Mouse (Mus musculus): ENCODE data around the gene Kif9. TPM values are rescaled to one million over a fixed set of nuclear protein-coding genes. Genes with fewer than 3 reads are reported as not detected.

Gene Kif9
- 1 to 10 TPM; 4.4 to 4.5 TPM for total RNA-seq (2021)

GRCm38 (mm10) chr9:110476124-110477091 lies at the start of gene Kif9, which contains the start of gene Klhl18:
Kif9 (plus strand) TSS chr9:110476958.
Klhl18 (minus strand) TSS chr9:110476694.
- intact Hi-C loops (cut with DNase I), result loop anchor here (2.0 kb wide), 1 partner anchor 56 kb away; the partner anchor contains the start of gene Setd2
- peak; percentile 98 for DNase-seq (ENCODE audit: extremely low spot score in 1 of 2, low spot score in 2 of 2)

GRCm38 (mm10) chr9:110431241-110431640 lies 45.5 kb upstream of the Kif9 start:
- intact Hi-C loops (cut with DNase I), result no loop called here
- peak in 1 of 2 experiments; percentile 36 for DNase-seq (ENCODE audit: extremely low spot score in 1 of 2, low spot score in 2 of 2)

GRCm38 (mm10) chr9:110433045-110433444 lies 43.7 kb upstream of the Kif9 start:
- no peak for DNase-seq (ENCODE audit: extremely low spot score in 1 of 2, low spot score in 2 of 2)

GRCm38 (mm10) chr9:110436041-110436440 lies 40.7 kb upstream of the Kif9 start:
- no peak for DNase-seq (ENCODE audit: extremely low spot score in 1 of 2, low spot score in 2 of 2)
- intact Hi-C loops (cut with DNase I), result no loop called here

More at GRCm38 (mm10) chr9:110433045-110433444, 43.7 kb upstream of the Kif9 start:
- intact Hi-C loops (cut with DNase I), result no loop called here

GRCm38 (mm10) chr9:110440049-110440448 lies 36.7 kb upstream of the Kif9 start:
- intact Hi-C loops (cut with DNase I), result loop anchor here (10.0 kb wide), 1 partner anchor 265 kb away; no protein-coding TSS in a partner anchor

GRCm38 (mm10) chr9:110440559-110440958 lies 36.2 kb upstream of the Kif9 start:
- intact Hi-C loops (cut with DNase I), result loop anchor here (10.0 kb wide), 1 partner anchor 264 kb away; no protein-coding TSS in a partner anchor
- DNase-seq (ENCODE audit: extremely low spot score in 1 of 2, low spot score in 2 of 2), result no peak

More at GRCm38 (mm10) chr9:110440049-110440448, 36.7 kb upstream of the Kif9 start:
- DNase-seq (ENCODE audit: extremely low spot score in 1 of 2, low spot score in 2 of 2), result no peak

- no peak for DNase-seq (ENCODE audit: extremely low spot score in 1 of 2, low spot score in 2 of 2)
- intact Hi-C loops (cut with DNase I), result loop anchor here (10.0 kb wide), 1 partner anchor 256 kb away; no protein-coding TSS in a partner anchor
Measured at GRCm38 (mm10) chr9:110448356-110448755, 28.4 kb upstream of the Kif9 start.

- intact Hi-C loops (cut with DNase I), result loop anchor here (10.0 kb wide), 1 partner anchor 256 kb away; no protein-coding TSS in a partner anchor
- DNase-seq (ENCODE audit: extremely low spot score in 1 of 2, low spot score in 2 of 2), result peak; percentile 81 to 82
Measured at GRCm38 (mm10) chr9:110448857-110449617, 27.7 kb upstream of the Kif9 start.

- intact Hi-C loops (cut with DNase I), result no loop called here
- DNase-seq (ENCODE audit: extremely low spot score in 1 of 2, low spot score in 2 of 2), result no peak
Measured at GRCm38 (mm10) chr9:110452523-110452922, 24.2 kb upstream of the Kif9 start.

- intact Hi-C loops (cut with DNase I), result no loop called here
- DNase-seq (ENCODE audit: extremely low spot score in 1 of 2, low spot score in 2 of 2), result no peak
Measured at GRCm38 (mm10) chr9:110457926-110458325, 18.8 kb upstream of the Kif9 start.

GRCm38 (mm10) chr9:110459145-110459727 lies 17.5 kb upstream of the Kif9 start:
- intact Hi-C loops (cut with DNase I), result no loop called here
- no peak for DNase-seq (ENCODE audit: extremely low spot score in 1 of 2, low spot score in 2 of 2)

- DNase-seq (ENCODE audit: extremely low spot score in 1 of 2, low spot score in 2 of 2), result no peak
- intact Hi-C loops (cut with DNase I), result no loop called here
Measured at GRCm38 (mm10) chr9:110460884-110461815, 15.6 kb upstream of the Kif9 start.

- no peak for DNase-seq (ENCODE audit: extremely low spot score in 1 of 2, low spot score in 2 of 2)
- intact Hi-C loops (cut with DNase I), result no loop called here
Measured at GRCm38 (mm10) chr9:110462321-110462720, 14.4 kb upstream of the Kif9 start.

GRCm38 (mm10) chr9:110463983-110464591 lies 12.7 kb upstream of the Kif9 start:
- intact Hi-C loops (cut with DNase I), result no loop called here
- no peak for DNase-seq (ENCODE audit: extremely low spot score in 1 of 2, low spot score in 2 of 2)

GRCm38 (mm10) chr9:110465336-110465735 lies 11.4 kb upstream of the Kif9 start:
- intact Hi-C loops (cut with DNase I), result no loop called here
- no peak for DNase-seq (ENCODE audit: extremely low spot score in 1 of 2, low spot score in 2 of 2)

- no peak for DNase-seq (ENCODE audit: extremely low spot score in 1 of 2, low spot score in 2 of 2)
- intact Hi-C loops (cut with DNase I), result no loop called here
Measured at GRCm38 (mm10) chr9:110466179-110466578, 10.6 kb upstream of the Kif9 start.

- no peak for DNase-seq (ENCODE audit: extremely low spot score in 1 of 2, low spot score in 2 of 2)
- intact Hi-C loops (cut with DNase I), result loop anchor here (2.0 kb wide), 1 partner anchor 55 kb away; the partner anchor contains the start of gene Setd2
Measured at GRCm38 (mm10) chr9:110477951-110478350, 1.2 kb downstream of the Kif9 start.

Measured in left cerebral cortex, postnatal 10 days (tissue).